Mouse (Mus musculus): ENCODE measurements around the gene Glrp1. TPM values are rescaled to one million over a fixed set of nuclear protein-coding genes. Genes with fewer than 3 reads are reported as not detected.

The Glrp1 gene
- polyA plus RNA-seq, 1 experiment from 2014 or later = not detected

- no peak overlapping the region for H3K4me3 ChIP-seq (ENCODE audit: low read depth, low read length)
- H3K9ac ChIP-seq (ENCODE audit: low read length) = no peak overlapping the region
- DNase-seq (ENCODE audit: low spot score) (no peak), ATAC-seq (replicated peaks; ENCODE audit: low FRiP score) (no peak)
- H3K27ac ChIP-seq (ENCODE audit: low read depth, low read length) = no peak overlapping the region
- no peaks in the 10 kb centered on the region for H3K36me3 ChIP-seq (ENCODE audit: control insufficient read depth, insufficient read depth, low read length)
- H3K27me3 ChIP-seq (ENCODE audit: control insufficient read depth, insufficient read depth, low read length) = no peaks in the 10 kb centered on the region
- H3K9me3 ChIP-seq (ENCODE audit: control insufficient read depth, low read length) = no peaks in the 10 kb centered on the region
- WGBS = 85% methylated on average over 6 of the region's 6 CpGs
- H3K4me1 ChIP-seq (replicated peaks; ENCODE audit: control insufficient read depth, insufficient read depth, low read length) = no peaks in the 10 kb centered on the region
- no peak overlapping the region for H3K4me2 ChIP-seq (ENCODE audit: low read depth, low read length, severe bottlenecking)
Measured at GRCm38 (mm10) chr1:88452198-88452597, 57.7 kb downstream of the Glrp1 start.

DNA sequence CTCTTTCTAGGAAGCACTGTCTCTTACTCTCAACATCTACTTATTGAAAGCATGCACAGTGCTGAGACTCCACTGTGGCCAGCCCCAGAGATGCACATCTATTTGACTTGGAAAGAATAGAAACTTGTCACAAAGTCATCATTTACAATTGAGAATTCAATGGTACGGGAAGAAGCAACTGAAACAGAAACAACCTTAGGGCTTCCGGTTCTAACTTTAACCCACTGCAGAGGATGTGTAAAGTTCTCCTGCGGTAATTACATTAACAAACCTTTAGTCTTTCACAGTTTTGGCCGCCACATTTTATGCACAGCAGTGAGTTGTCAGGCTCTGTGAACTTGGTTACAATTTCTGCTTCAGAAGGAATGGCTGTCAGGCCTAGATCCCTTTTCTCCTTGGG lies 59.2 kb downstream of the Glrp1 start:
- DNase-seq (ENCODE audit: low spot score) (no peak), ATAC-seq (replicated peaks; ENCODE audit: low FRiP score) (no peak)
- H3K27ac ChIP-seq (ENCODE audit: low read depth, low read length) = no peak overlapping the region
- H3K9me3 ChIP-seq (ENCODE audit: control insufficient read depth, low read length) = no peaks in the 10 kb centered on the region
- no peak overlapping the region for H3K9ac ChIP-seq (ENCODE audit: low read length)
- H3K4me1 ChIP-seq (replicated peaks; ENCODE audit: control insufficient read depth, insufficient read depth, low read length) = 0 out of 2 replicates have a peak, but pooled peaks cover 2% of the 10 kb centered on the region
- no peak overlapping the region for H3K4me3 ChIP-seq (ENCODE audit: low read depth, low read length)
- 89% methylated on average over 4 of the region's 4 CpGs for WGBS
- no peaks in the 10 kb centered on the region for H3K36me3 ChIP-seq (ENCODE audit: control insufficient read depth, insufficient read depth, low read length)
- H3K27me3 ChIP-seq (ENCODE audit: control insufficient read depth, insufficient read depth, low read length) = no peaks in the 10 kb centered on the region
- H3K4me2 ChIP-seq (ENCODE audit: low read depth, low read length, severe bottlenecking) = no peak overlapping the region

Other genes with a start within 250 kb of the Glrp1 start
- gene Hjurp, start 232.4 kb downstream of the Glrp1 start, polyA plus RNA-seq (2014; fragmentation: Nextera tagmentation; extraction: Ambion mirVana) = 221 and 223 TPM in 2 replicates
- not detected in 2 replicates for gene Trpm8, start 232.4 kb downstream of the Glrp1 start, polyA plus RNA-seq (2014; fragmentation: Nextera tagmentation; extraction: Ambion mirVana)
- not detected in 2 replicates for gene Spp2, start 103.1 kb downstream of the Glrp1 start, polyA plus RNA-seq (2014; fragmentation: Nextera tagmentation; extraction: Ambion mirVana)
- 9.2 and 13.3 TPM in 2 replicates for gene Arl4c, start 192.2 kb upstream of the Glrp1 start, polyA plus RNA-seq (2014; fragmentation: Nextera tagmentation; extraction: Ambion mirVana)

Data from forebrain, embryonic 11.5 days (tissue).